Mouse (Mus musculus) stomach, embryonic 16.5 days (tissue): ENCODE data around the gene Mical2. TPM values are rescaled to one million over a fixed set of nuclear protein-coding genes. Genes with fewer than 3 reads are reported as not detected.

Source experiments
- ATAC-seq: fragments of 200-750 bp; cut with Nextera tagmentation; 2 replicates; pipeline ENCODE4 v1.8.0; 2017; ENCODE audit warnings: moderate number of reproducible peaks, moderate TSS enrichment; ENCODE audit not compliant: insufficient read depth, low FRiP score
- H3K27ac ChIP-seq: fragments of 300-500 bp; sonication (generic); 2 replicates; pipeline ENCODE4 v1.5.1; 2014; ENCODE audit warnings: low read length
- H3K27me3 ChIP-seq: fragments of 300-500 bp; sonication (generic); 2 replicates; pipeline ENCODE4 v1.6.1; 2014; ENCODE audit warnings: low read length, control low read depth, mixed read lengths; ENCODE audit not compliant: control insufficient read depth, insufficient read depth
- H3K36me3 ChIP-seq: fragments of 300-500 bp; sonication (generic); 2 replicates; pipeline ENCODE4 v1.6.1; 2014; ENCODE audit warnings: low read length; ENCODE audit not compliant: control insufficient read depth, insufficient read depth
- H3K4me1 ChIP-seq: fragments of 300-500 bp; sonication (generic); 2 replicates; pipeline ENCODE4 v1.6.1; 2014; ENCODE audit warnings: low read length, control low read depth, mixed read lengths; ENCODE audit not compliant: control insufficient read depth, insufficient read depth
- H3K4me2 ChIP-seq: fragments of 300-500 bp; sonication (generic); 2 replicates; pipeline ENCODE4 v1.6.1; 2014; ENCODE audit warnings: low read depth, low read length, mixed read lengths
- H3K4me3 ChIP-seq: fragments of 300-500 bp; sonication (generic); replicated peaks from 2 replicates; pipeline ENCODE4 v1.5.1; 2014; ENCODE audit warnings: mild to moderate bottlenecking, low read length
- H3K9ac ChIP-seq: fragments of 300-500 bp; sonication (generic); 2 replicates; pipeline ENCODE4 v1.6.1; 2014; ENCODE audit warnings: low read length
- H3K9me3 ChIP-seq: fragments of 300-500 bp; sonication (generic); replicated peaks from 2 replicates; pipeline ENCODE4 v1.6.1; 2016; ENCODE audit warnings: low read length, control low read depth; ENCODE audit not compliant: control insufficient read depth
- WGBS: fragments of 180-500 bp; shearing (Covaris S2); extraction: QIAGEN DNeasy Blood & Tissue Kit; methylation state at CpG from one replicate; pipeline ENCODE4 v1.1.7; 2014; 5-methylcytosine and 5-hydroxymethylcytosine counted together
- polyA plus RNA-seq: library from polyadenylated mRNA; unstranded; fragments of >200 nt; fragmentation: Nextera tagmentation; extraction: Ambion mirVana; gene quantifications from 2 replicates; pipeline ENCODE4 v1.2.1, GENCODE M21; 2015

The Mical2 gene
- polyA plus RNA-seq, 1 experiment from 2014 or later: 13.2 TPM

- H3K27ac ChIP-seq: no peak overlapping the region
- H3K4me1 ChIP-seq: peaks cover 11% of the 10 kb centered on the region
- no peaks in the 10 kb centered on the region for H3K36me3 ChIP-seq
- no peaks in the 10 kb centered on the region for H3K9me3 ChIP-seq
- no peak overlapping the region for H3K9ac ChIP-seq
- no peak overlapping the region for H3K4me2 ChIP-seq
- 73% methylated on average over 7 of the region's 7 CpGs for WGBS
- no peaks in the 10 kb centered on the region for H3K27me3 ChIP-seq
- no peak overlapping the region for H3K4me3 ChIP-seq
- ATAC-seq: no peak
These were observed 107.7 kb downstream of the Mical2 start for GRCm38 (mm10) chr7:112333404-112333803.

GRCm38 (mm10) chr7:112336213-112336631 lies 110.6 kb downstream of the Mical2 start:
- Histone ChIP-seq H3K9ac (no peak overlapping the region), H3K4me3 (no peak overlapping the region), H3K27me3 (no peaks in the 10 kb centered on the region), H3K9me3 (no peaks in the 10 kb centered on the region), H3K36me3 (no peaks in the 10 kb centered on the region), H3K27ac (peak overlapping the region; percentile 55), H3K4me2 (peak overlapping the region; percentile 30; the same call in 1 of the 2 replicates), H3K4me1 (peaks cover 11% of the 10 kb centered on the region)
- ATAC-seq: peak; percentile 48; the same call in 1 of the 2 replicates
- WGBS: 60% methylated on average over 6 of the region's 6 CpGs

- H3K9ac ChIP-seq: no peak overlapping the region
- peak; percentile 63 for ATAC-seq
These were observed 111.1 kb downstream of the Mical2 start for GRCm38 (mm10) chr7:112336769-112337168.

GRCm38 (mm10) chr7:112337736-112338135 lies 112.1 kb downstream of the Mical2 start:
- no peaks in the 10 kb centered on the region for H3K9me3 ChIP-seq
- no peak overlapping the region for H3K9ac ChIP-seq
- H3K4me2 ChIP-seq: no peak overlapping the region
- H3K27me3 ChIP-seq: no peaks in the 10 kb centered on the region
- no peak for ATAC-seq
- H3K4me1 ChIP-seq: peaks cover 11% of the 10 kb centered on the region
- WGBS: 82% methylated on average over 5 of the region's 5 CpGs
- H3K4me3 ChIP-seq: no peak overlapping the region
- no peaks in the 10 kb centered on the region for H3K36me3 ChIP-seq
- 0 out of 2 replicates have a peak overlapping the region, but pooled peaks have one; percentile 55 for H3K27ac ChIP-seq

More at GRCm38 (mm10) chr7:112336769-112337168, 111.1 kb downstream of the Mical2 start:
- Histone ChIP-seq H3K27ac (peak overlapping the region; percentile 55), H3K4me2 (peak overlapping the region; percentile 30; the same call in 1 of the 2 replicates), H3K9me3 (no peaks in the 10 kb centered on the region), H3K4me3 (no peak overlapping the region), H3K4me1 (peaks cover 11% of the 10 kb centered on the region), H3K27me3 (no peaks in the 10 kb centered on the region), H3K36me3 (no peaks in the 10 kb centered on the region)
- WGBS: 42% methylated on average over 15 of the region's 15 CpGs

- WGBS: 53% methylated on average over 3 of the region's 3 CpGs
- peaks cover 8% of the 10 kb centered on the region for H3K4me1 ChIP-seq
- no peak overlapping the region for H3K9ac ChIP-seq
- no peak for ATAC-seq
- no peak overlapping the region for H3K4me3 ChIP-seq
- no peak overlapping the region for H3K4me2 ChIP-seq
- no peak overlapping the region for H3K27ac ChIP-seq
- H3K9me3 ChIP-seq: no peaks in the 10 kb centered on the region
- no peaks in the 10 kb centered on the region for H3K36me3 ChIP-seq
- H3K27me3 ChIP-seq: no peaks in the 10 kb centered on the region
These were observed 115.4 kb downstream of the Mical2 start for GRCm38 (mm10) chr7:112341052-112341451.

GRCm38 (mm10) chr7:112345687-112346086 lies 120.0 kb downstream of the Mical2 start:
- Histone ChIP-seq H3K27ac (no peak overlapping the region), H3K4me2 (no peak overlapping the region), H3K9me3 (no peaks in the 10 kb centered on the region), H3K4me3 (no peak overlapping the region), H3K4me1 (no peaks in the 10 kb centered on the region), H3K27me3 (no peaks in the 10 kb centered on the region), H3K9ac (no peak overlapping the region), H3K36me3 (no peaks in the 10 kb centered on the region)
- WGBS: 54% methylated on average over 1 of the region's 1 CpGs
- ATAC-seq: peak; percentile 68

GRCm38 (mm10) chr7:112351541-112351940 lies 125.9 kb downstream of the Mical2 start:
- Histone ChIP-seq H3K9ac (no peak overlapping the region), H3K4me1 (peaks cover 28% of the 10 kb centered on the region), H3K9me3 (no peaks in the 10 kb centered on the region), H3K4me3 (no peak overlapping the region), H3K27ac (no peak overlapping the region), H3K36me3 (no peaks in the 10 kb centered on the region), H3K4me2 (no peak overlapping the region), H3K27me3 (no peaks in the 10 kb centered on the region)
- WGBS: 54% methylated on average over 3 of the region's 3 CpGs
- ATAC-seq: no peak

GRCm38 (mm10) chr7:112352005-112352404 lies 126.3 kb downstream of the Mical2 start:
- ATAC-seq: no peak
- Histone ChIP-seq H3K4me1 (peaks cover 28% of the 10 kb centered on the region), H3K36me3 (no peaks in the 10 kb centered on the region), H3K9ac (no peak overlapping the region), H3K4me3 (no peak overlapping the region), H3K27me3 (no peaks in the 10 kb centered on the region), H3K27ac (no peak overlapping the region), H3K4me2 (no peak overlapping the region), H3K9me3 (no peaks in the 10 kb centered on the region)
- 88% methylated on average over 4 of the region's 4 CpGs for WGBS

- 75% methylated on average over 4 of the region's 4 CpGs for WGBS
- H3K27ac ChIP-seq: no peak overlapping the region
These were observed 127.4 kb downstream of the Mical2 start for GRCm38 (mm10) chr7:112353011-112353410.

More at GRCm38 (mm10) chr7:112353011-112353410, 127.4 kb downstream of the Mical2 start:
- Histone ChIP-seq H3K4me3 (no peak overlapping the region), H3K4me1 (peaks cover 28% of the 10 kb centered on the region), H3K36me3 (no peaks in the 10 kb centered on the region), H3K4me2 (no peak overlapping the region), H3K9me3 (no peaks in the 10 kb centered on the region), H3K9ac (no peak overlapping the region), H3K27me3 (no peaks in the 10 kb centered on the region)
- ATAC-seq: no peak
